Mouse (Mus musculus) frontal cortex, postnatal 36 days (tissue): ENCODE data around the gene Sgsh.
A peak's percentile ranks its signal among the peaks of the same experiment; 100 is the strongest.
"Not testable (repeated sequence)": the region's sequence is repeated elsewhere in the genome, so short reads cannot be mapped to it uniquely, and the experiment has no call there.

Experiments
- DNase-seq, 2 experiments: peaks; one replicate each; pipeline ENCODE4 v3.0.0; 2022; ENCODE audit warnings: low spot score in 2 of 2

Sgsh gene

DNA sequence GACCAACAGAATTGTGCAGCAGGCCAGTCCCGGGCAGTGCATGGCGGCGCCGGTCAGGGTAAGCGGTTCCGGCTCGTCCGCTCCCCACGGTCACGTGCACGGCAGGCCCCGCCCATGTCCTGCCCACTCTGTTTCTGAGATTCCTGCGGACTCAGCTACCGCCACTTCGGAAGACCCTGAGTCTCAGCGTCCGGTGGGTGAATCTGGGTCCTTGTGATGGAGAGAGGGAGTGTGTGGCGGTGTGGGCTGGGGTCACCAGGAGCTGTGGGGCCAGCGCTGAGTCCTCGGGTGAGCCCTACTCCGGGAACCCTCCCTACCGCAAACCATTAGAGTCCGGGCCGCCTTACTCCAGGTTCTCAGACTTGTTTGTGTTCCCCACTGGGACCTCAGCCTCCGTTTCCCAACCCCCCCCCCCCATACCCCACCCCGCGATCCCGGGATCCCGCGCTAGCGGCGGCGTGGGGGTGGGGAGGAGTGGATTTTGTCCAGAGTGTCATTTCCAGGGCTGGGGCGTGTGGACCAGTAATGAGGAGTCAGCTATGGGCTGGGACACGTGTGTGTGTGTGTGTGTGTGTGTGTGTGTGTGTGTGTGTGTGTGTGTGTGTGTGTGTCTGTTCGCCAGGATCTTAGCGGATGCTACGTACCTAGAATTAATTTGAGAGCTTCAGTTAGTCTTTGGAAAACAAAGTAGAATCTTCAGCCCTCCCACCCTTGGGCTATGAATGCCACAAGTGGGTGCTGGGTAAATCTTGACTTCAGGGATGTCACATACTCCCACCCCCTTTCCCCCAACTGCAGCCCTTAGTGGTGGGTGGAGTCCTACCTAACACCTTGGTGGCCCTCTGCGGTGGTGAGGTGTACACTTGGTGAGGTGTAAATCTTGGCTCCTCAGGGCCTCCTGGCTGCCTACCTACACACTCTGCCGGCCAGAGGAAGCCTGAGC lies at the start of gene Sgsh, which contains the start of gene Slc26a11:
TSS of gene Sgsh (minus strand) at position 94 of the 943 bp plus-strand sequence.
TSS of gene Slc26a11 (plus strand) at position 115 of the 943 bp plus-strand sequence.
- peak; percentile 58 to 72 for DNase-seq

DNA sequence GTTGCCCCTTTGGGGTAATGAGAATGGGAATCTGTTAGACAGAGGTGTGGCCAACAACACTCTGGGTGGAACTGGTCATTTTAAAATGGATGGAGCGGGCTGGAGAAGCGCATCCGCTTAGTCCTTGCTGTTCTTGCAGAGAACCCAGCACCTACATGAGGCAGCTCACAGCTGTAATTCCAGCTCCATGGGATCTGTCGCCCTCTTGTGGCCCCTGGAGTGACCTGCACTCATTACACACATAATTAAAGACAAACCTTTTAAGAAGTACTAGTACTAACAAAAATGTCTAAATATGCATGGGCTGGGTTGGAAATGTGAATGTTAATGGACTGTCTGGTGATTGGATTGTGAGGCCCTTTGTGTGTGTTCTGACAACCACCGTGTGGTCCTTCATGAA lies 49.3 kb upstream of the Sgsh start:
- peak in 1 of 2 experiments; percentile 4 for DNase-seq

DNA sequence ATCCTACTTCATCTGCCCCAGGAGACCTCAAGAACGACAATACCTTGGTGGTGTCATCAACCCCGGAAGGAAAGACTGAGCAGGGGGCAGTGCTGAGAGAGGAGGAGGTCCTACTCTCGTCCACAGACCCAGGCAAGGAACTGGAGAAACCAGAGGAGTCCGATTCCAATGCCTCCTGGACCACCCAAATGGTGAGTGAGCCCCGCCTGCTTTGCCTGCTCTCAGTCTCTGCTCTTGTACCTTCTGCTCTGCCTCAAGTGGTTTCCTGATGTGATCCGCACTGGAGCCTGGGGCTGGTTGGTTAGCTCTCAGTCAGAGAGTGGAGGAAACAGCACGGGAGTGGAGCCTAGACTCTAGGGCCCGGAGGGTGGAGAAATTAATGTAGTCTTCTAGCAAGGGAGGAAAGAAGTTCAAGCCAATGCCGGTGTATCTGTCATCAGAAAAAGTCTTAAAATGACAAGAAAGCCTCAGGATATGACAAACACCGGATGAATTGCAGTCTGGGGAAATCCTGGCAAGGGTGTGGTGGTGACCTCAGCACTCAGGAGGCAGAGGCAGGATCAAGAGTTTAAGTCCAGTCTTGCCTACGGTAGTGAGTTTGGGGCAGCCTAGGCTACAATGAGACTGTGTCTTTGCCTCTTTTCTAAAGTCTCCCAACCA lies 47.3 kb upstream of the Sgsh start:
- no peak for DNase-seq

DNA sequence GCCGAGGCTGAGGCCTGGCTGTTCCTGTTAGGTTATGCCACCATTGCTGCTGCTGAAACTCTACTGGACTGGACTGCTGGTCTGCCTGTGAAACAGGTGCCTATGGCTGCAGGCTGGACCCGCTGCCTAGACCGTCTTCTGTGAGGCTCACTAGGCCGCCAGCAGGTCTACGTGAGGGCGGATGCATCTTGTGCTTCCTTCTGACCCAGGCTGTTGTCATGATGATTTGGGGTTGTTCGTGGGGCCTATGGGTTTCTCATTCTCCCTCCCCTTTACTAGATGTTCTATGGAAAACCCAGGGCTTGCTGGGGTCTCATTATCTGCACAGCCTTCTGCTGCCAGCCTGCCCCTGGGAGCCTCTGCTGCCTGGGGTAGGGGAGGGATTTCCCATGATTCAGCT lies 41.1 kb upstream of the Sgsh start:
- no peak for DNase-seq

DNA sequence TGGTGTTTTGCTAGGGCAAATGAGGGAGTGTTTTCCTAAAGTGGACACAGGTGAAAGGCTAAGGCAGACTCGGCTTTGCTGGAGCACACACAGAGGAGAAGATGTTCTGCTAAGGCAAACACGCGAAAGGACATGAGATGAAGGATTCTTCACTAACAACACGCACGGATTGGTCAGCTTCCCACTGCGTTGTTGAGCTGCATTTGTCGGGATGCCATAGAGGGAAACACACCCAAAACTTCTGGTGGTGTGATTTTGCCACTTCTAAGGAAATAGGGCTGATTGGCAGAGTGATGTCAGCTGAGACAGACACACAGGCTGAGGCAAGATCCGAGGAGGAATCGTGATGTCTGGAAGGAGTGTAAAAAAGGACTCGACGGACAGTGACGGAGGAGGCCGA lies 40.6 kb upstream of the Sgsh start:
- DNase-seq = no peak

DNA sequence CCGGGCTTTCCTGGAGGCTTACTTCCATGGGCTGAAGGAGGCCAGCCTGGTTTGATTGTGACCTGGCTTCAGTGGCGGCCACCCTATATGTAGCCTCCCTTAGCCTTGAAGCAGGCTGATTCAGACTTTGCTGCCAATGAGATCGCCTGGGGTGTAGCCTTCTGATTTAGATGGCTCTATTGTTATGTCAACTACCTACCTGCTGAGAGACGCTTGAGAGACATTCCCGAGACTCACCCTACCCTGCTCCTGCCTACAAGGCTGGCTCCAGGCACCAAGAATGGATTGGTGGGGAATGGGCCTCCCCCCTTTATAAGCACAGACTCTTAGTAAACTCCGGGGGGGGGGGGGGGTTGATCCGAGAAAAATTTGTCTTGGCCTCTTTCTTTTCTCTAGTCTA lies 40.1 kb upstream of the Sgsh start:
- DNase-seq = no peak

DNA sequence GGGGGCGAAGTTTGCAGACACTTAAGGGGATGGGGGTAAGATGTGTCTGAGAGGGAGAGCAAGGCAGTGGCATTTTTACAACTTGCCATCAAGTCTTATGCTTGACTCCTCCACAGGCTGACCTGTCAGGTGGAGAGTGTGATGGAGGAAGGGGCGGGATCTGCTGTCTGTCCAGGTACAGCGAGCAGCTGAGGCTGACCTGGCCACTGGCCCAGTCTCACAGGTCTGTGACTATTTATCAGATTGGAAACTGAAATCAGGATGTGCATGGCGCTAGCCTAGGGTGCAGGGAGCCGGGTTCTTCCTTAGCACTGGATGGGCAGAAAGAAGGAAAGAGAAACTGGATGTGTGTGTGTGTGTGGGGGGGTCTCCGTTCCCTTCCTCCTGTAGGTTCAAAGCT lies 38.9 kb upstream of the Sgsh start:
- no peak for DNase-seq

DNA sequence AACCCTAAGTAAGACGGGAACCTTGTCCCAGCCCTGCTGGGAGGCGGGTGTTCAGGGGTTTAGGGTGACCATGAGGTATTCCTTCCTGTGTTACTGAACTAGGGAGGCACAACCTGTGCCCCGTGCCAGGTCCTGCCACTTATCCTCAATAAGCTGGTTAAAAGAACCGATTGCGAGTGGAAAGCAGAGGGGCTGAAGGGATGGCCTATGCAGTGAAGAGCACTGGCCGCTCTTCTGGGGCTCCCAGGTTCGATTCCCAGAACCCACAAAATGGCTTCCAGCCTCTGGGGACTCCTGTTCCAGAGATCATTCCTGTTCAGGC lies 38.1 kb upstream of the Sgsh start:
- no peak for DNase-seq

DNA sequence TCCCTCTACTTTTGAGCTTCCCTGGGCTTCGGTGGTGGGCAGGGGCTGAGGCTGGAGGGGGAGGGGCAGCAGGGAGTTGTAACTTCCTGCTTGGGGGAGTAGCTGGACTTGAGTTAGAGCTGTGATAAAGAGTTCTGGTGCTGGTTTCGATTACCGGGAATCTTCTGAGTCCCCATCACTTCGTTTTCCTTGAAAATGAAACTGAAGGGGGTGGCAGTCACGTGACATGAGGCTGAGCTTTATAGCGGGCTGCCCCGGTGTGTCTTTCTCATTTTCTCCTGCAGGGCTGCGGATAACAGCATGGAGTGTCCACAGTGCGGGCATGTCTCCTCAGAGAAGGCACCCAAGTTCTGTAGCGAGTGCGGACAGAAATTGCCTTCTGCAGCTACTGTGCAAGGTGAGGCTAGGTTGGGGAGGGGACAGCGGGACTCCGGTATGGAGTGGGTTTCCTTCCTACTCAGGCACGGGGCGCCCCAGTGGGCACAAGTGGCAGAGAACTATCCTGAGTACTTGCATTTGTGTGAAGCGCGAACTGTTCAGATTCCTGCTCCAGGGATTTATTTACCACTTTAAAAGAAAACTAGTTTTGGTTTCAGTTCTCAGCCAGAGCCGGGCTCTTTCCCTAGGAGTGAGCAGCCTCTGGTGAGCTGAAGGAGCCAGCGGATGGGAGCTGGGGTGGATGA lies 37.6 kb upstream of the Sgsh start, which contains the start of gene Rnf213:
TSS of gene Rnf213 (plus strand) at position 301 of the 683 bp plus-strand sequence.
- peak; percentile 8 to 21 for DNase-seq

DNA sequence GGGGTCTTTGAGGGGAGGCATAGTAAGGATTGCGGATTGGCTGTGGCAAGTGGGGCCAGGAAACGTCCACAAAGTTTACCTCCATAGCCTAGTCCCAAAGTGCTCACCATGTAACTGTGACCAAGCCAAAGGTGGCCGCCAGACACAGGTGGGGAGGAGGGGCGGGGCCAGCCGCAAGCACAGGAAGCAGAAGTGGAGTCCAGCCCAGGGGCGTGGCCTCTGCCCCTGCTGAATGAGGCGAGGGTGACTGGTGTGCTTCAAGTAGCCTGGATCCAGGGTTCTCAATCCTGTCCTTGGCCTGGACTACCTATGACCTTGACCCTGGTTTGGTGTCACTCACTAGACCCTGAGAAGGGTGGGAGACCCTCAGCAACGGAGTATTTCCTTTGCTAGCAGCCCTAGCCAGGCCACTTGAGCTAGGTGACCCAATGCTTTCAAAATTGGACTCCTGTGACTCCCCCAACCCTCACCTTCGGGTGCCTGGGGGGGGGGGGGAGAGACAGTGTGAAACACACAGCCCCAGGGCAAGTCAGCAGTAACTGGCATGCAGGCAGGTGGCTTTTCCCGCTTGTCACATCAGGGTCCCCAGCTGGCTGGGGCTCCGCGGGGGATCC lies 36.8 kb upstream of the Sgsh start:
- DNase-seq = no peak

DNA sequence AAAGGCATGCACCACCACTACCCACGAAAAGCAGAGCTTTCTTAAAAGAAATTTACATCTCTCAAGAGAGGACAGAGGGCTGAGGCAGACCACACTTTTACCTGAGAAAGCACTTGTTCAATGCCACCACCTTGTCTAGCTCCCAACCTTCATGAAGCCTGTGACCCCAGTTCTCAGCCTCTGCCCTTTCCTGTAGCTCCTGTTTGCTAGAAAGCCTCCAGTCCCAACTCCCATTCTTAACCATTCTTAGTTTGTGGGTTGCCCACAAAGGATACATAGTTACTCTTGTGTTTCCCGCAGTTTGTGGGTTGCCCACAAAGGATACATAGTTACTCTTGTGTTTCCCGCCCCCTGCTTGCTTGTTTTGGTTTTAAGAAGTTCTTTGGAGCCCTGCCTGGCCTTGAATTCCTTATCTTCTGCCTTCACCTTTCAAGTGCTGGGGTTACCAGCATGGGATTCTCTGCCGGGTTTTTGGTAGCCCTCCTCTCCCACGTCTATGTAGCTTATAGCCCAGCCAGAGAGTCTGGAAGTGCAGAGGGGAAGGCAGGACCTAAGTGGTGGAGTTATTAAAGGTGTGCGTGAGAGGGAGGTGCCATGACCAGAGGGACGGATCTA lies 36.2 kb upstream of the Sgsh start:
- no peak for DNase-seq

DNA sequence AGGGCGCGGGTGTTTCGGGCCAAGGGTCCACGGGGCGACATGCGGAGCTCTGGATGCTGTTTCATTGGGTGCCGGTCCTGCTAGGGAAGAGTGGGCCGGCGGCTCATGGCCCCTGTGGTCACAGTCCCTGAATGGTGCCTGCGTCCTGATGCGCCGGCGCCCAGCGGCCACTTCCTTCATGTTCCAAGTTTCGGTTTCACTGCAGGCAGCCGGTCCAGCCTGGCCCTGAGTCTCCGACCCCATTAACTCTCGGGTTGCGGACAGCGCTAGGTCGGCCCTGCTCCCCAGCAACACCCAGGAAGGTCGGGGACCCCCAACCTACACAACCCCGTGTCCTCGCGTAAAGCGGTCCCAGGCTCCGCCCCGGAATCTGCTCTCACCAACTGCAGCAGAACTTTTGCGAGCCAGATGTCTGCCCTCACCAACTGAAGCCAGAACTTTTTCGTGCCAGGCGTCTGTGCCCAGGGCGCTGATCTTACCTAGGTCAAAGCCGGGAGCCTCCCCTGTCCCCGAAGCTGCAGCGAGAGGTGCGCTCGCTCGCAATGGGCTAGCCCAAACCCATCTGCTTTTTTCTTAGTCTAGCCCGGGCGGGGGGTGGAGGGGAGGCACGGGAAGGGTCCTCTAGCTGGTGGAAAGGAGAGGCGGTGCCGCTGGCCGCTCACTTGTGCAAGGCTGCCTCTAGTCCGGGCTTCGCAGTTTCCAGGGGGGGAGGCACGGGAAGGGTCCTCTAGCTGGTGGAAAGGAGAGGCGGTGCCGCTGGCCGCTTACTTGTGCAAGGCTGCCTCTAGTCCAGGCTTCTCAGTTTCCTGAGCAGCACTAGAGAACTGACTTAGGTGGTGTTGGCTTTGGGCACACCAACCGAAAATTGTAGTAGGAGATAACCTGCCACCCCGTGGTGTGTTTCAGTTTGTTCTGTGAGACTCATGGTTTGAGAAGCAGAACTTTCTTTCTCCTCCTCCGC lies 35.2 kb upstream of the Sgsh start:
- peak; percentile 31 to 38 for DNase-seq

DNA sequence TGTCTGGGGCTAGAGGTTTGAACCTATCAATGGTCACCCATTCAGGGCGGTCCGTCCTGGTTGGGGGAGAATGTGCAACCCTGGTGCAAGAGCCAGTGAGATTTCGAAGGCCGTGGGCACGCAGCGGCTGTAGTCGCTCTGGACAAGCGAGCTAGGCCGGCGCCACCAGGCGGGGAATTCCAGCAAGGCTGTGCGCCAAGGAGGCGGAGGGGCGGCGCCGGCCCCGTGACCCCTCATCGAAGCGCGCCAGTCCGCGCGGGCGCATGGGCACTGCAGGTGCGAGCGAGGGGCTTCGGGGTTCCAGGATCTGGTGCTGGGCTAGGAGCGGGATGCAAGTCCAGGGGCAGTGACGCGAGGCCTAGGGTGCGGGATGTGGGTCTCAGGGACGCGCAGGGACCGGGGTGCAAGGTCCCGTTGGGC lies 34.5 kb upstream of the Sgsh start:
- peak; percentile 33 to 52 for DNase-seq

DNA sequence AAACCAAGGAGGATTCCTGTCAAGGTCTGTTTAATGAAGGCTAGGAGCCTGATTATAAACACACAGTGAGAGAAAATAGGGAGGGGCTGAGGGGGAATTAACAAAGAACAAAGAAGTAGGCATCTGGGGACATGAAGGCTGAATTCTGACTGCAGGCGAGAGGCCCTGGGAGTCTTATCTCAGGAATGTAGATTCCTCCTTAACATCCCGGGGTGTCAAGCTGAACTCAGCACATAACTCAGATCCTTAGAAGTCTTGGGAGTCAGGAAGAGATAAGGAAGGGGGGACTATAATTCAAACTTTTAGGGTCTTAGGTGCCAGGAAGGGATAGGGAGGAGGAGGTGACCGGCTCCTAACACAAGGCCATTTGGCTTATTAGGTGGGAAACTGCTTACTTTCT lies 31.9 kb upstream of the Sgsh start:
- DNase-seq = not testable (repeated sequence)

DNA sequence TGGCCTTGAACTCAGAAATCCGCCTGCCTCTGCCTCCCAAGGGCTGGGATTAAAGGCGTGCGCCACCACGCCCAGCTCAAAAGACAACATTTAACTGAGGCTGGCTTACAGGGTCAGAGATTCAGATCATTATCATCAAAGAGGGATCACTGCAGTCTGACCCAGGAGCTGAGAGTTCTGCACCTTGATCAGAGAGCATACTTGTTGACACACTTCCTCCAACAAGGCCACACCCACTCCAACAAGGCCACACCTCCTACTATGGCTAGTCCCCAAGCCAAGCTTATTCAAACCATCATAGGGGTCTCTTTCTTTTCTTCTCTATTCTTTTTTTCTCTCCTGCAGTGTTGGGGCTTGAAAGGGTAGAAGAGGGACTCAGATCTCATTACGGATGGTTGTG lies 31.0 kb upstream of the Sgsh start:
- DNase-seq = no peak

DNA sequence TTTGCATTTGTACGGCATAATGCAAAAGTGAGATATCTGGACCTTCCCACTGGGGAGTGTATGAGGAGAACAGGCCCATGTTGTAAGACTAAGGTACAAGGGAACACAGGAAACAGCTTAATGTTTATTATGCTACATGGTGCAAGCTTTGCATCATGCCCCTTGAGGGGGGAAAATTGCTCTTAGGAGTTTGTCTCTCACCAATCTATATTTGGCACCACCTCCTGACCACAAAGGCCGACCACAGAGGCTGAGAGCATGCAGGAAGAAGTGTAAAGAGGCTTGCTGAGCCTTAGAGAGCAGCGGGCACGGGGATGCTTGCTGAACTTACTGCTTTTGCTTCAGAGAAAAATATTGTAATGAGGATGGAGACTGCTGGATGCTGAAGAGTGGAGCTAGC lies 29.6 kb upstream of the Sgsh start:
- no peak for DNase-seq

DNA sequence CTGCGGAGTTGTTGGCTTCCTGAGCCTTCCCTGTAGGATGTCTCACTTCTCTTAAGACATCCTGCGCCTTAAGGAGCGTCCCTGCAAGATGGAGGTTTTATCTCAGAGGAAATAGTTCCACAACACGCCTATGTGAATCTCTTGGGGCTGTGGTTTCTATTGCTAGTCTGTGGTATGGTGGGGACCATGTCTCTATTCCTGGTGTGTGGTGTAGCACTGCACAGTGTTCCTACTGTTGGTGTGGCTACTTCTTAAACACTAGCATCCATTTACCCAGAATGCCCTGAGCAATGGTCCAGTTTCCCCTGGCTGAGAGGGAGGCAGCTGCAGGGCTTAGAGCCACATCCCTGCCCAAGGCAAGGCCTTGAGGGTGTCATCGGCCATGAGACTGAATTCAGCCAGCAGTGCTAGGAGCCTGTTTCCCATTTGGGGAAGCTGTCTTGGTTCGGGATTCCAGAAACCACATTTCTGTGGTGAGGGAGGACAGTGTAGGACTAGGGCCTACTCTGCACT lies 27.1 kb upstream of the Sgsh start:
- no peak for DNase-seq

DNA sequence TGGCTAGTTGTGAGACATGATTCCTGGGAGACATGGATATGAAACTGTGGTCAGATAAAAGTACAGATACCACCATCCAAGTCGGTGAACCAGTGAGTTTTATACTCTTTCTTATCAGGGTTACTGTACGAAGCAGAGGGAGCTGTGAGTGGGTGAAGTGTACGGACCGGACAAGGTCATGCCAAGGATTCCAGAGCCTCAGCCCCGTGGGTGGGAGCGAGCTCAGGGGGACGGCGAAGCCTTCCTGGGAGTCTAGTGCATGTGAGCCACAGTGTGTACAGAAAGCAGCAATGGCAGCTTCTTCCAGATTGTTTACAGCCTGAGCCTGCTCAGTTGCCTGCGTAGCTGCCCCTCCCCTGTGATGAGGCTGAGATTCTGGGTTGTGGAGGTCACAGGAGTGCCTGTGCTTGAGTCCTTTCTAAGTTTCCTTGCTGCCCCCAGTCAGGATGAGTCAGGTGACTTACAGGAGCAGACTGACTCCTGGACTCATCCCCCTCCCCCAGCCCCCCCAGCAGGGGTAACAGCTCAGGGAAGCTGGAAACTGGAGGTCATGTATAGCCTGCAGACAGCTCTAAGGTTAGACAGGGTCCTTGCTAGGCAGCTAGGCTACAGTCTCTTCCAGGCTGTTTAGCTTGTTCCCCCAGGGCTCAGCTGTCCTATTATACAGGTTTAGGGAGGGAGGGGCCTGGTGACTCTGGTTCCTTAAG lies 26.4 kb upstream of the Sgsh start:
- no peak for DNase-seq

DNA sequence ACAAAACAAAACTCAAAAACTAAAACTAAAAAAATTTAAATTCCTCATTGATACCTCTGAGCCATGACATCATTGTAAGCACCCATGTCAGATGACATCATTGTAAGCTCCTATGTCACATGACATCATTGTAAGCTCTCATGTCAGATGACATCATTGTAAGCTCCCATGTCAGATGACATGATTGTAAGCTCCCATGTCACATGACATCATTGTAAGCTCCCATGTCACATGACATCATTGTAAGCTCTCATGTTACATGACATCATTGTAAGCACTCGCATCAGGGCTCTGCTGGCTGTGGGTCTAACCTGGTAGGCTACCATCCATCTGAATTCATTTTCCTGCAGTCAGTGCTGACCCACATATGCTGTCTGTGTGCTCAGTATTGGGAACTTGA lies 23.2 kb upstream of the Sgsh start:
- DNase-seq = no peak

DNA sequence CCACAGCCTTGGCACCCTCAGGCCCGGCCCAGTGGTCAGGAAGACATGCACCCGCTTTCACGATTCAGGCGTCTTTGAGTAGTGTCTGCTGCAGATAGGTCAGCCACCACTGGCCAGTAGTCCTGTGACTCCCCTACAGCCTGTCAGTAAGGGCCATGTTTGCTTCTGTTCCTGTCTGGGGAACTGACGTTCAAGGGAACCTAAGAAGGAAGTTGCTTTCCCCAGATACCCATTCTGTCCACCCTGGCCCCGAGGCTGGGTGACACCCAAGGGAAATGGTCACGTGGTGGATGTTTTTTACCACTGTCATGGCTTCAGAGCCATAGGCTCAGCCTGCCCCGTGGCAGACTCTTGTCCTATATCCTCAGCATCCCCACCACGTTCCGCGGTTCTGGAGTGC lies 22.0 kb upstream of the Sgsh start:
- no peak for DNase-seq
